Mouse (Mus musculus) liver, postnatal 0 days (tissue): ENCODE data around the gene Hes7.

Experiments
- CTCF ChIP-seq: sonication (generic); IDR thresholded peaks from 2 replicates; pipeline ENCODE4 v1.5.1; 2016; ENCODE audit warnings: antibody characterized with exemption, low read depth
- EP300 ChIP-seq: IDR thresholded peaks from 2 replicates; pipeline ENCODE4 v1.6.1; 2016; ENCODE audit warnings: antibody characterized with exemption, low read depth, mild to moderate bottlenecking

GRCm38 (mm10) chr11:69150444-69150843 lies 30.2 kb downstream of the Hes7 start:
- TF ChIP-seq CTCF (peak; percentile 72), EP300 (no peak)
